Comparison of ENCODE assay signal across 15 mouse cellular contexts in the genomic region with DNA sequence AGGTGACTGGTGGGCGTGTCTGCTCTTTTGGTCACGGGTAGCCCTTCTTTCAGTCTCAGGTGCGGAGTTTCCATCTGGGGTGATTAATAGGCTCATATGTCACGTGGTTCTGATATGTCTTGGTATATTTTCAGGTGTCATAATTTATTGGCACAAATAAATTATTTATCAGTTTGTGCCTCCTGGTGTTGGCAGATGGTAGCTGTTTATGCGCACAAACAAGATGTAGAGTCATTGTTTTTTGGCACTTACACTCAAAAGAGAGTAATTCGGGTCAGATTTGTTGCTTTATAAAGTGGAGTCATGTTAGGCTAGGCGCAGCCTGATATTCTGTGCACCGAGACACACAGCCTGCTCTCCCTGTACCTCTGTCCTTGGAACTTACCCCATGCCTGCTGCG.
"Had no signal": no experiment of that assay in that cellular context is flagged by ENCODE, and none has a peak within 500 bp of the region (broad histone marks: within the 10 kb centered on the region; RNA-seq: fewer than 3 reads in every experiment).

No protein-coding gene starts in this region.

- H3K27me3 ChIP-seq: neural tube, embryonic 12.5 days; stomach, embryonic 15.5 days had no signal

- H3K9me3 ChIP-seq: megakaryocyte, embryonic 14.5 days; midbrain, embryonic 13.5 days; midbrain, embryonic 15.5 days; neural tube, embryonic 12.5 days; stomach, embryonic 15.5 days had no signal

- H3K9ac ChIP-seq: lung, embryonic 14.5 days; midbrain, embryonic 13.5 days; midbrain, embryonic 15.5 days; neural tube, embryonic 12.5 days; stomach, embryonic 15.5 days had no signal

- H3K27ac ChIP-seq: midbrain, embryonic 13.5 days; midbrain, embryonic 15.5 days; neural tube, embryonic 12.5 days; stomach, embryonic 15.5 days; stomach, postnatal 0 days had no signal

- H3K4me2 ChIP-seq: lung, embryonic 14.5 days; midbrain, embryonic 11.5 days; midbrain, embryonic 13.5 days; midbrain, embryonic 15.5 days; neural tube, embryonic 12.5 days; stomach, embryonic 15.5 days had no signal

- ATAC-seq: midbrain, embryonic 13.5 days; midbrain, embryonic 15.5 days had no signal

- H3K4me3 ChIP-seq: megakaryocyte, embryonic 14.5 days; midbrain, embryonic 13.5 days; midbrain, embryonic 15.5 days; neural tube, embryonic 12.5 days; stomach, embryonic 15.5 days had no signal

- H3K4me1 ChIP-seq: stomach, embryonic 15.5 days had no signal

- H3K36me3 ChIP-seq: midbrain, embryonic 13.5 days; midbrain, embryonic 15.5 days; neural tube, embryonic 12.5 days; stomach, embryonic 15.5 days had no signal

- DNase-seq: lung, adult 18-20 months; lung, embryonic 14.5 days; lung, postnatal 10 days; lung, postnatal 4 days; right cerebral cortex, postnatal 14 days; thymus, adult 2 months; thymus, postnatal 25 days; thymus, postnatal 4 days had no signal
